In the genomic region with DNA sequence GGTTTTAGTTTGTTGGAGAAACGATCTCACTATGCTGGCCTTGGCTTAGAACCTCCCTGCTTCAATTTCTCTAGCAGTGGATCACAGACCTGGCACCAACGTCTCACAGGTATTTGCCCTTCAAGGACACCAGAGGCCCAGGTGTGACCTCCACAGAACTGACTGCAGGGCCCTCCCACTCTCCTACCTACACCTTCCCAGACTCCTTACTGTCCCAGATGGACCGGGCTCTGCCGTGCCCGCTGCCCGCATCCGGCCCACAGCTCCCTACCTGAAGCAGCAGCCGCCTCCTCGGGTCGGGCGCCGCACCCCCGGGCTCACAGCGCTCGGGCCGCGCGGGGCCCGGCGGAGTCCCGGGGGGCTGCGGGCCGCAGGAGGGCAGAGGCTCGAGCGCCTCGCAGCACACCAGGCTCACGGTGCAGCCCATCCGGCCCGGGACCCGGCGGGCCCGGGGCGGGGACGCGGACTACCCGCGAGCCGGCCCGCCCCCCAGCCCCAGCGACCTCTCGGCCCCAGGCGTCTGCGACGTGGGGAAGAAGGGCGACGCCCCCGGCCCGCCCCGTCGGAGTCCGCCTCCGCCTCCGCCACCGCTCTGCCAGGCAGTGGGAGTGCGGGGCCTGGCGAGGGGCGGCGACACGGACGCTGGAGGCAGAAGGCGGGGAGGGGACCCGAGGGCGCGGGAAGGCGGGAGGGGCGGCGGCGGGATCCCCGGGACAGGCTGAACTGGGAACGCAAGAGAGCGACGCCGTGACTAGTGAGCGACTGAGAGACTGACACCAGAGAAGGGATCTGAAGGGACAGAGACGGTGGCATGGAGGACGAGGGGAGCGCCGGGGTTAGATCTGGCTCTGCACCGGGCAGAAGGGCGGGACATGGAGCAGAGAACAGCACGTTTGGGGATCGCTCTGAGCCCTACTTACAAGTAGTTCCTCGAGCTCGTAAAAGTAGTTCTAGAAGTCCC, we compare ENCODE assay signal across 8 mouse cellular contexts. TPM values are rescaled to one million over a fixed set of nuclear protein-coding genes. Genes with fewer than 3 reads are reported as not detected.
DNase-seq lines count a peak whose midpoint lies in the region; ATAC-seq and TF ChIP-seq lines count a peak whose summit lies in the region.

TSS of gene Tns1 (minus strand) at position 429 of the 961 bp plus-strand sequence.

- 2% methylated on average over 80 of the region's 84 CpGs for WGBS in kidney, adult 2 months
- WGBS in liver, embryonic 11.5 days: 1% methylated on average over 83 of the region's 84 CpGs
- WGBS in midbrain, postnatal 0 days: under 1% methylated on average over 70 of the region's 84 CpGs

- peak within 1 kb of the TSS; percentile 50 for H3K9ac ChIP-seq in liver, embryonic 11.5 days (ENCODE audit: low read depth, low read length)
- H3K9ac ChIP-seq in midbrain, postnatal 0 days (replicated peaks; ENCODE audit: low read length, poor library complexity, severe bottlenecking): peak within 1 kb of the TSS; percentile 50; the same call in 1 of the 2 replicates

- no peak for DNase-seq in frontal cortex, adult 2 months (ENCODE audit: extremely low spot score in 1 of 2, low spot score in 1 of 2)
- no peak for DNase-seq in frontal cortex, postnatal 14 days (ENCODE audit: low spot score in 2 of 2)
- peak; percentile 76 for DNase-seq in embryo, embryonic 11 days
- DNase-seq in heart, adult 8-10 months (ENCODE audit: low spot score): no peak
- DNase-seq in kidney, adult 2 months: peak; percentile 73
- DNase-seq in liver, embryonic 11.5 days (ENCODE audit: low spot score): peak; percentile 69
- no peak for DNase-seq in midbrain, postnatal 0 days (ENCODE audit: low spot score)
- DNase-seq in thymus, postnatal 10 days (ENCODE audit: low spot score in 2 of 2): peak; percentile 23 to 50

- H3K4me3 ChIP-seq in kidney, adult 2 months (ENCODE audit: insufficient read depth, low read depth, low read length): peak within 1 kb of the TSS; percentile 60
- peak within 1 kb of the TSS; percentile 58 for H3K4me3 ChIP-seq in liver, embryonic 11.5 days (ENCODE audit: low read depth, low read length)
- peak within 1 kb of the TSS; percentile 42 for H3K4me3 ChIP-seq in midbrain, postnatal 0 days (ENCODE audit: low read depth, low read length)

- H3K27me3 ChIP-seq in kidney, adult 2 months (replicated peaks; ENCODE audit: control insufficient read depth, insufficient read depth, low read length): no peaks in the 10 kb centered on the region
- peaks cover 34% of the 10 kb centered on the region for H3K27me3 ChIP-seq in liver, embryonic 11.5 days (replicated peaks; ENCODE audit: control insufficient read depth, insufficient read depth, low read length)
- peaks cover 24% of the 10 kb centered on the region for H3K27me3 ChIP-seq in midbrain, postnatal 0 days (ENCODE audit: insufficient read depth, low read length)

- TF ChIP-seq CTCF in kidney, adult 2 months (conservative IDR thresholded peaks at IDR 0.05; ENCODE audit: insufficient read depth, insufficient read length, low read depth, low read length): no peak
- no peak for TF ChIP-seq CTCF in midbrain, postnatal 0 days (IDR thresholded peaks at IDR 0.05)

- TF ChIP-seq POLR2A in kidney, adult 2 months (IDR thresholded peaks at IDR 0.05; ENCODE audit: low read depth, low read length): no peak

- ATAC-seq in liver, embryonic 11.5 days (replicated peaks; ENCODE audit: low FRiP score): peak; percentile 64
- ATAC-seq in midbrain, postnatal 0 days (ENCODE audit: low FRiP score): peak; percentile 24; the same call in 1 of the 2 replicates

- H3K36me3 ChIP-seq in kidney, adult 2 months (ENCODE audit: control insufficient read depth, insufficient read depth, low read length): no peaks in the 10 kb centered on the region
- H3K36me3 ChIP-seq in liver, embryonic 11.5 days (ENCODE audit: control insufficient read depth, insufficient read depth, low read length): no peaks in the 10 kb centered on the region
- H3K36me3 ChIP-seq in midbrain, postnatal 0 days (ENCODE audit: insufficient read depth, low read length): no peaks in the 10 kb centered on the region

- peak within 1 kb of the TSS; percentile 62 for H3K27ac ChIP-seq in kidney, adult 2 months (ENCODE audit: insufficient read depth, low read depth, low read length)
- H3K27ac ChIP-seq in liver, embryonic 11.5 days (ENCODE audit: low read depth, low read length): no peak within 1 kb of the TSS
- H3K27ac ChIP-seq in midbrain, postnatal 0 days (ENCODE audit: low read depth, low read length): no peak within 1 kb of the TSS

- H3K4me2 ChIP-seq in liver, embryonic 11.5 days: peak within 1 kb of the TSS; percentile 97
- H3K4me2 ChIP-seq in midbrain, postnatal 0 days (ENCODE audit: low read depth, low read length, poor library complexity, severe bottlenecking): peak within 1 kb of the TSS; percentile 81

- H3K4me1 ChIP-seq in kidney, adult 2 months (ENCODE audit: control insufficient read depth, insufficient read depth, low read length): peaks cover 15% of the 10 kb centered on the region
- H3K4me1 ChIP-seq in liver, embryonic 11.5 days (replicated peaks; ENCODE audit: control insufficient read depth, insufficient read depth, low read length): peaks cover 6% of the 10 kb centered on the region; the same call in 1 of the 2 replicates
- no peaks in the 10 kb centered on the region for H3K4me1 ChIP-seq in midbrain, postnatal 0 days (ENCODE audit: insufficient read depth, low read length)

- H3K9me3 ChIP-seq in liver, embryonic 11.5 days (ENCODE audit: control insufficient read depth, low read length): no peaks in the 10 kb centered on the region
- H3K9me3 ChIP-seq in midbrain, postnatal 0 days (ENCODE audit: low read length): no peaks in the 10 kb centered on the region

RNA-seq across cellular contexts. Expression of gene Tns1, which starts in this region (rescaled TPM):
- polyA plus RNA-seq in frontal cortex, adult 2 months (2012; rRNA removed): 22.4 and 25.7 TPM in 2 replicates
- total RNA-seq in heart, adult 8-10 months (2022): 100 to 1,000 TPM; 733 to 828 (median 798) TPM
- 400 and 465 TPM in 2 replicates for polyA plus RNA-seq in kidney, adult 2 months (2012; rRNA removed)
- 19.4 and 20.4 TPM in 2 replicates for polyA plus RNA-seq in liver, embryonic 11.5 days (2014; fragmentation: Nextera tagmentation; extraction: Ambion mirVana)
- total RNA-seq in midbrain, postnatal 0 days (2014; rRNA removed): 22.5 and 31.5 TPM in 2 replicates
- polyA plus RNA-seq in midbrain, postnatal 0 days (2015; fragmentation: Nextera tagmentation; extraction: Ambion mirVana): 9.8 and 10.2 TPM in 2 replicates

Comparison
In these comparisons a context has a peak if more than half of its experiments do, and no peak if none do; other contexts are left out.
1. RNA of gene Tns1 (total RNA-seq): 733 to 828 TPM in heart, adult 8-10 months; 22.5 to 31.5 TPM in midbrain, postnatal 0 days; every median in the first group is over 10 times any median in the second.
2. RNA of gene Tns1 (polyA plus RNA-seq): 400 to 465 TPM in kidney, adult 2 months; 22.4 to 25.7 TPM in frontal cortex, adult 2 months, 19.4 to 20.4 TPM in liver, embryonic 11.5 days and 9.8 to 10.2 TPM in midbrain, postnatal 0 days; every median in the first group is over 10 times any median in the second.
3. DNase-seq: peak in embryo, embryonic 11 days (single experiment), kidney, adult 2 months (single experiment), liver, embryonic 11.5 days (single experiment) and thymus, postnatal 10 days (2 of 2); none in frontal cortex, adult 2 months (0 of 2), frontal cortex, postnatal 14 days (0 of 2), heart, adult 8-10 months (single experiment) and midbrain, postnatal 0 days (single experiment).
4. Peak in every context shown above with its lines, with median percentiles within 50 percentile points of each other: H3K4me3 ChIP-seq.